Mouse (Mus musculus): ENCODE results near the gene Thada. TPM values are rescaled to one million over a fixed set of nuclear protein-coding genes. Genes with fewer than 3 reads are reported as not detected.

The Thada gene
- polyA plus RNA-seq, 1 experiment from 2014 or later: 13.0 TPM

DNA sequence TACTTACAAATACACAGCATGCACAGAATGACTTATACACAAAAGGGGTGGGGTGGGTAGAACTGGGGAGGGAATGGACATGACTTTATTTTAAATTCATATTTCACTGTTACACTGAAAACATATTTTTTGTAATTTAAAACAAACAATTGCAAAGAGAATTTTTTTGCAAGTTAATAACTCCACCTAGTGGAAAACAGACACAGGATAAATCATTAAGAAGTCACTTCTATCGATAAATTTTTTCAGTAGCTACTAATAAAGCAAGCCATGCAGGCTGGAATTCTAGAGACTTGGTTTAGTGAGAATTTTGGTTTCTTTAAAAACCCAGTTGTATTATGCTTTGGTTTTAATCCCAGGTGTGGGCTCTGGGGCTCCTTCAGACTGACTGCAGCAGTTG is 41.7 kb downstream of the Thada start:
- Histone ChIP-seq H3K36me3 (replicated peaks) (peaks cover 88% of the 10 kb centered on the region), H3K9me3 (no peaks in the 10 kb centered on the region)

DNA sequence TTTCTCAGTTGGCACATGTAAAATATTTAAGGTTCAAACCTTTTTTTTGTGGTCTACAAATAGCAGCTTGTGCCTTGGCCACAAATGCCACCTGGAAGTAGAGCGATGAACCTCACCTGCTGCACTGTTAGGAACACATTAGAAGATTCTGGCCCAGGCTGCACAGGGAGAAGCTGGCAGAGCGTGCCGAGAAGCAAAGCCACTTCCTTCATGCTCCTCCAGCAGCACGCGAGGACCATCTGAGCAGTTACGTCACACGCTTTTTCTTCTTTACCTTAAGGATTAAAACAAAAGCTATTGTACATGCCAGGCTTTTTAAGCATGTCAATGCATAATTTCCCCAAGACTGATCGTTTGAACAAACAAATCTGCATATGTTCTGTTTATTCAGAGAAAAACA is 43.1 kb downstream of the Thada start:
- Histone ChIP-seq H3K4me1 (peaks cover 10% of the 10 kb centered on the region), H3K36me3 (replicated peaks) (peaks cover 83% of the 10 kb centered on the region), H3K9me3 (no peaks in the 10 kb centered on the region), H3K27me3 (replicated peaks; ENCODE audit: low read depth, poor library complexity, severe bottlenecking) (no peaks in the 10 kb centered on the region), H3K27ac (replicated peaks) (no peak overlapping the region), H3K4me3 (no peak overlapping the region)
- WGBS: 89% methylated on average over 8 of the region's 8 CpGs
- DNase-seq (ENCODE audit: low spot score): no peak

More for the DNA sequence above, 41.7 kb downstream of the Thada start:
- 96% methylated on average over 1 of the region's 1 CpGs for WGBS
- H3K4me3 ChIP-seq: no peak overlapping the region
- no peaks in the 10 kb centered on the region for H3K27me3 ChIP-seq (replicated peaks; ENCODE audit: low read depth, poor library complexity, severe bottlenecking)
- H3K4me1 ChIP-seq: peaks cover 10% of the 10 kb centered on the region
- DNase-seq (ENCODE audit: low spot score): no peak
- no peak overlapping the region for H3K27ac ChIP-seq (replicated peaks)

- H3K36me3 ChIP-seq (replicated peaks): peaks cover 78% of the 10 kb centered on the region
Measured at GRCm38 (mm10) chr17:84422001-84422785, 43.8 kb downstream of the Thada start.

DNA sequence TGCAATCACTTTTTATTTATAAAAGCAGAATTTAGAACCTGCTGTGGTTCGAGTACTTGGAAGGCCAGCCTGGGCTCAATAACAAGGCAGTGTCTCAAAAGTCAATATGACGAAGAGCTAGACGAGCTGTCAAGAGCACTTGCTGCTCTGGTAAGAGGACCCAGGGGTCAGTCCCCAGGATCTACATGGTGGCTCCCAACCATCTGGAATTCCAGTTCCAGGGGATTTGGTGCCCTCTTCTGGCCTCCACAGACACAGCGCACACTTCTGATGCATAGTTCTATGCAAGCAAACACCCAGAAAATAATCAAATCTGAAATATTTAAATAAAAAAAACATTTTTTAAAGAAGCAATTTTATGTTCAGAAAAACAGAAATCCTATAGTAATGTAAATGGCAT is 45.0 kb downstream of the Thada start:
- Histone ChIP-seq H3K36me3 (replicated peaks) (peaks cover 68% of the 10 kb centered on the region), H3K9me3 (no peaks in the 10 kb centered on the region), H3K4me3 (no peak overlapping the region), H3K27me3 (replicated peaks; ENCODE audit: low read depth, poor library complexity, severe bottlenecking) (no peaks in the 10 kb centered on the region), H3K4me1 (peaks cover 10% of the 10 kb centered on the region), H3K27ac (replicated peaks) (no peak overlapping the region)
- WGBS: 90% methylated on average over 4 of the region's 4 CpGs
- peak; percentile 47 for DNase-seq (ENCODE audit: low spot score)

More at GRCm38 (mm10) chr17:84422001-84422785, 43.8 kb downstream of the Thada start:
- Histone ChIP-seq H3K27ac (replicated peaks) (no peak overlapping the region), H3K9me3 (no peaks in the 10 kb centered on the region), H3K27me3 (replicated peaks; ENCODE audit: low read depth, poor library complexity, severe bottlenecking) (no peaks in the 10 kb centered on the region), H3K4me1 (peaks cover 10% of the 10 kb centered on the region), H3K4me3 (no peak overlapping the region)
- DNase-seq (ENCODE audit: low spot score): peak; percentile 27
- 60% methylated on average over 4 of the region's 4 CpGs for WGBS

- Histone ChIP-seq H3K27me3 (replicated peaks; ENCODE audit: low read depth, poor library complexity, severe bottlenecking) (no peaks in the 10 kb centered on the region), H3K36me3 (replicated peaks) (peaks cover 60% of the 10 kb centered on the region), H3K4me3 (no peak overlapping the region), H3K27ac (replicated peaks) (peak overlapping the region; percentile 32; the same call in 1 of the 2 replicates), H3K4me1 (peaks cover 10% of the 10 kb centered on the region), H3K9me3 (no peaks in the 10 kb centered on the region)
- peak; percentile 21 for DNase-seq (ENCODE audit: low spot score)
- WGBS: 68% methylated on average over 3 of the region's 3 CpGs
Measured at GRCm38 (mm10) chr17:84420276-84420639, 45.7 kb downstream of the Thada start.

DNA sequence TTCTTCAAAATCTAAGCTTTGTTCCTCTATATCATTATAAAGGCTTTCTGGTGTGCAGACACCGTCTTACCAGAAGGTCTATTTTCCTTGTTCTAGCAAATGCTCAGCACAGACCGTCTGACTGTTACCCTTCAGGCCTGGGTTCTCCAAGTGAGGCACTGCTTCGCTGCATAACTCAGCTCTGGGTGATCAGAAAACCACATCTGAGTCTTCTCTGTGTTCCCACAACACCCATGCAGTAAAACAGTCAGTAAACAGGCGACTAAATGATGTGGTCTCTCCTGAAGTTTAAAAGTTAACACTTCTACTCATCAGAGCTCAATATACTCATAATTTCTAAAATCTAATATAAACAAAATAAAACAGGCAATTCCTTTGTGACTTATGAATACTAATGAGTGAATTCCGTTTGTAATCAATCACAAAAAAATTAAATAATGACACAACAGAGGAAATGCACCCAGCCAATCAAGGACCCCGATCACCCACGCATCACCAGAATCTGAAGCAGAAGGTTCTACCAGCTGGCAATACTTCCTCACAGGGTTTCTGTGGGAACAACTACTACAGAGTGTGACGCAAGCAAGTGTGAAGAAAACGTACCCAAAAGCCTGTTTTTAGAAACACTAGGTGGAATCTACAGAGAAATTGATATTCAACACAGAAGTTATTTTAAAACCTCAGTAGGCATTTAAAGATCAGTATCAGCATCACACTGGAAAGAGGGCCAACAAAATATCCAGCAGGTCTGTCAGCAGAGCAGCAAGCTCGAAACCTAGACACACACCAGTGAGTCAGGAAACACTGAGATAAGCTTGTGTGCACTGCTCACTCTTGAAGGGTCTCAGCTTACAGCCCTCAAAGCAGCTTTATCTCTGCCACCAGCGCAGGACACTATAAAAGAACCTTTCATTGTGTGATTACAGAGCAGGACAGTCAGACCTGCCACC is 46.4 kb downstream of the Thada start:
- no peak for DNase-seq (ENCODE audit: low spot score)
- Histone ChIP-seq H3K27me3 (replicated peaks; ENCODE audit: low read depth, poor library complexity, severe bottlenecking) (no peaks in the 10 kb centered on the region), H3K27ac (replicated peaks) (peak overlapping the region; percentile 32; the same call in 1 of the 2 replicates), H3K9me3 (no peaks in the 10 kb centered on the region), H3K4me3 (no peak overlapping the region), H3K4me1 (peaks cover 10% of the 10 kb centered on the region), H3K36me3 (replicated peaks) (peaks cover 58% of the 10 kb centered on the region)
- WGBS: 71% methylated on average over 11 of the region's 11 CpGs

DNA sequence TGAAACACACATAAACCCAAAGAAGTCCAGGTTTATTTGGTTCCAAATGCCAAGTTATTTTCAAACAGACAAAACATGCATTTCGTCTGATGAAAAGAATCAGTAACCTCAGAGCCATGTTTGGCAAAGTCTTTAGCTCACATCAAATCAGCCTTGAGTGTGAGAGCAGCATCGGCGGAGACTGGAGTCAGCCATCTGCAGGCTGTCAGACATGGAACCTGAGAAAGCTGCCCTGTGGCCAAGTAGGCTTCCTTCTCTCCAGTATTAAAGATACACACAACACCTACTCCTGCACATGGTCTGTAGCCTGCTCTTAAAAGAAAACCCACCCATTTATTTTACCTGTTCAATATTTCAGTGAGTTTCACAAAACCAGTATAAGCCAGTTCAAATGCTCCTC is 50.1 kb downstream of the Thada start:
- Histone ChIP-seq H3K27me3 (replicated peaks; ENCODE audit: low read depth, poor library complexity, severe bottlenecking) (no peaks in the 10 kb centered on the region), H3K36me3 (replicated peaks) (peaks cover 47% of the 10 kb centered on the region), H3K9me3 (no peaks in the 10 kb centered on the region), H3K4me1 (peaks cover 10% of the 10 kb centered on the region), H3K27ac (replicated peaks) (no peak overlapping the region), H3K4me3 (no peak overlapping the region)
- WGBS: 89% methylated on average over 3 of the region's 3 CpGs
- no peak for DNase-seq (ENCODE audit: low spot score)

- Histone ChIP-seq H3K9me3 (no peaks in the 10 kb centered on the region), H3K27ac (replicated peaks) (no peak overlapping the region), H3K36me3 (replicated peaks) (peaks cover 31% of the 10 kb centered on the region), H3K4me1 (no peaks in the 10 kb centered on the region), H3K4me3 (no peak overlapping the region), H3K27me3 (replicated peaks; ENCODE audit: low read depth, poor library complexity, severe bottlenecking) (no peaks in the 10 kb centered on the region)
- DNase-seq (ENCODE audit: low spot score): no peak
- 90% methylated on average over 1 of the region's 1 CpGs for WGBS
Measured at GRCm38 (mm10) chr17:84408731-84409130, 57.3 kb downstream of the Thada start.

GRCm38 (mm10) chr17:84405616-84406015 is 60.4 kb downstream of the Thada start:
- H3K4me1 ChIP-seq: no peaks in the 10 kb centered on the region

DNA sequence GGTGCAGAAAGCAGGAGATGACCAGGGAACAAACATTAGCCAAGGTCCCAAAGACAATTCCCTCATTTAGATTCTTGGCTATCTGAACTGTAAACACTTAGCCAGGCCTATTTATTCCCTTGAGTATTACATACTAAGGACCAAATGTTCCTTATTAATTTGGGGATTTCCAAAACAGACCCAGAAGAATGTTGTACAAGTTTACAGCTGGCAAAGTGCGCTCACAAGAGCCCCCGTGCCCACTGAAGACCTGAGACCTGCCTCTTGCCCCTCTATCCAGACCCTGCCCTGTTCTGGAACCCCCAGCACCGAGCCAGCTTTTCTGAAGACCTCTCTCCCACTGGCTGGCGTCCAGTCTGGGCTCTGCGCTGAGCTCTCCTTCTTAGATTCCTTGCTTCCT is 64.2 kb downstream of the Thada start:
- 90% methylated on average over 5 of the region's 5 CpGs for WGBS
- Histone ChIP-seq H3K36me3 (replicated peaks) (peaks cover 42% of the 10 kb centered on the region), H3K27me3 (replicated peaks; ENCODE audit: low read depth, poor library complexity, severe bottlenecking) (no peaks in the 10 kb centered on the region), H3K9me3 (no peaks in the 10 kb centered on the region), H3K4me3 (no peak overlapping the region), H3K27ac (replicated peaks) (no peak overlapping the region), H3K4me1 (no peaks in the 10 kb centered on the region)
- no peak for DNase-seq (ENCODE audit: low spot score)

More at GRCm38 (mm10) chr17:84405616-84406015, 60.4 kb downstream of the Thada start:
- H3K36me3 ChIP-seq (replicated peaks): peaks cover 30% of the 10 kb centered on the region
- H3K4me3 ChIP-seq: no peak overlapping the region
- no peaks in the 10 kb centered on the region for H3K9me3 ChIP-seq
- H3K27ac ChIP-seq (replicated peaks): no peak overlapping the region
- DNase-seq (ENCODE audit: low spot score): no peak
- WGBS: 92% methylated on average over 6 of the region's 6 CpGs
- no peaks in the 10 kb centered on the region for H3K27me3 ChIP-seq (replicated peaks; ENCODE audit: low read depth, poor library complexity, severe bottlenecking)

GRCm38 (mm10) chr17:84399431-84399830 is 66.6 kb downstream of the Thada start:
- Histone ChIP-seq H3K36me3 (replicated peaks) (peaks cover 59% of the 10 kb centered on the region), H3K9me3 (no peaks in the 10 kb centered on the region), H3K4me3 (no peak overlapping the region), H3K27ac (replicated peaks) (0 out of 2 replicates have a peak overlapping the region, but pooled peaks have one; percentile 44), H3K4me1 (no peaks in the 10 kb centered on the region), H3K27me3 (replicated peaks; ENCODE audit: low read depth, poor library complexity, severe bottlenecking) (no peaks in the 10 kb centered on the region)
- WGBS: 87% methylated on average over 6 of the region's 6 CpGs
- DNase-seq (ENCODE audit: low spot score): no peak

- Histone ChIP-seq H3K27ac (replicated peaks) (no peak overlapping the region), H3K9me3 (no peaks in the 10 kb centered on the region), H3K4me1 (no peaks in the 10 kb centered on the region), H3K27me3 (replicated peaks; ENCODE audit: low read depth, poor library complexity, severe bottlenecking) (no peaks in the 10 kb centered on the region), H3K36me3 (replicated peaks) (peaks cover 55% of the 10 kb centered on the region), H3K4me3 (no peak overlapping the region)
- WGBS: 93% methylated on average over 2 of the region's 2 CpGs
- DNase-seq (ENCODE audit: low spot score): no peak
Measured at GRCm38 (mm10) chr17:84390026-84390425, 76.0 kb downstream of the Thada start.
